Mouse (Mus musculus) kidney, postnatal 14 days (tissue): Measurements from ENCODE around the gene Bloc1s2.

Source experiments
- DNase-seq: peaks from one replicate; pipeline ENCODE4 v3.0.0; 2022; ENCODE audit warnings: mixed read lengths

Gene Bloc1s2

GRCm38 (mm10) chr19:44145702-44146567 is at the start of gene Bloc1s2:
TSS of gene Bloc1s2 (minus strand) at chr19:44146446.
- DNase-seq: peak; percentile 92

GRCm38 (mm10) chr19:44195138-44195537 is 48.9 kb upstream of the Bloc1s2 start:
- peak; percentile 61 for DNase-seq

GRCm38 (mm10) chr19:44193906-44194305 is 47.7 kb upstream of the Bloc1s2 start:
- DNase-seq: peak; percentile 8

GRCm38 (mm10) chr19:44192342-44192741 is 46.1 kb upstream of the Bloc1s2 start, which contains the start of gene Pkd2l1:
TSS of gene Pkd2l1 (minus strand) at chr19:44192442.
- no peak for DNase-seq

GRCm38 (mm10) chr19:44189056-44189455 is 42.8 kb upstream of the Bloc1s2 start:
- DNase-seq: no peak

GRCm38 (mm10) chr19:44183968-44184367 is 37.7 kb upstream of the Bloc1s2 start:
- no peak for DNase-seq

GRCm38 (mm10) chr19:44180502-44180901 is 34.3 kb upstream of the Bloc1s2 start:
- DNase-seq: no peak

- DNase-seq: no peak
These were observed 30.5 kb upstream of the Bloc1s2 start for GRCm38 (mm10) chr19:44176741-44177140.

GRCm38 (mm10) chr19:44174835-44175234 is 28.6 kb upstream of the Bloc1s2 start:
- DNase-seq: no peak

GRCm38 (mm10) chr19:44161515-44161914 is 15.3 kb upstream of the Bloc1s2 start:
- no peak for DNase-seq

- no peak for DNase-seq
These were observed 13.1 kb upstream of the Bloc1s2 start for GRCm38 (mm10) chr19:44159386-44159785.

- DNase-seq: no peak
These were observed 10.8 kb upstream of the Bloc1s2 start for GRCm38 (mm10) chr19:44157005-44157404.

GRCm38 (mm10) chr19:44153781-44154180 is 7.5 kb upstream of the Bloc1s2 start:
- DNase-seq: no peak

- no peak for DNase-seq
These were observed 2.7 kb upstream of the Bloc1s2 start for GRCm38 (mm10) chr19:44148991-44149390.

GRCm38 (mm10) chr19:44148345-44148744 is 2.1 kb upstream of the Bloc1s2 start:
- DNase-seq: no peak

- DNase-seq: no peak
These were observed 705 bp upstream of the Bloc1s2 start for GRCm38 (mm10) chr19:44146951-44147350.

- DNase-seq: no peak
These were observed 278 bp upstream of the Bloc1s2 start for GRCm38 (mm10) chr19:44146568-44146879.

- DNase-seq: no peak
These were observed 1.9 kb downstream of the Bloc1s2 start for GRCm38 (mm10) chr19:44144366-44144765.

GRCm38 (mm10) chr19:44135960-44136485 is 10.2 kb downstream of the Bloc1s2 start:
- DNase-seq: no peak

- peak; percentile 92 for DNase-seq
These were observed 10.9 kb downstream of the Bloc1s2 start, which contains the start of gene Cwf19l1 for GRCm38 (mm10) chr19:44135072-44135959. TSS of gene Cwf19l1 (minus strand) at chr19:44135876.

- DNase-seq: no peak
These were observed 13.3 kb downstream of the Bloc1s2 start for GRCm38 (mm10) chr19:44132917-44133316.

- DNase-seq: no peak
These were observed 17.7 kb downstream of the Bloc1s2 start for GRCm38 (mm10) chr19:44128560-44128959.
